Mouse (Mus musculus) retina, embryonic 14.5 days (tissue): ENCODE results near the gene Kdm4b.

Experiments used
- DNase-seq: peaks from one replicate; pipeline ENCODE4 v3.0.0-alpha.2; 2015; ENCODE audit warnings: low spot score

The Kdm4b gene

GRCm38 (mm10) chr17:56387612-56388011 lies 61.8 kb downstream of the Kdm4b start:
- no peak for DNase-seq

GRCm38 (mm10) chr17:56393238-56393637 lies 67.4 kb downstream of the Kdm4b start:
- DNase-seq, result no peak

DNA sequence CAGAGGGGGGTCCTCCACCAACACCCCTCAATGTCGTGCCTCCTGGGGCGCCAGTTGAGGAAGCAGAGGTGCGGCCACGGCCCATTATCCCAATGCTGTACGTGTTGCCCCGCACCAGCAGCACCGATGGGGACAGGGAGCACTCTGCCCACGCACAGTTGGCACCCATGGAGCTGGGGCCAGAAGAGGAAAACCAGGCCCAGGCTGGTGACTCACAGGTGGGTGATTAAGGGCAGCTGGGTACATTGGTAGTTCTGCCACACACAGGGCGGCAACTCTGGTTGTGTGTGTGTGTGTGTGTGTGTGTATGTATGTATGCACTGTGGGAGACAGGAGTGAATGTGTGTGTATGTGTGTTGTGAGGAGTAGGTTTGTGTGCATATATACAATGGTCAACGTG lies 68.0 kb downstream of the Kdm4b start:
- DNase-seq, result no peak

GRCm38 (mm10) chr17:56396051-56396450 lies 70.2 kb downstream of the Kdm4b start:
- DNase-seq, result no peak

- DNase-seq, result no peak
These were observed 74.4 kb downstream of the Kdm4b start for GRCm38 (mm10) chr17:56400221-56400620.

DNA sequence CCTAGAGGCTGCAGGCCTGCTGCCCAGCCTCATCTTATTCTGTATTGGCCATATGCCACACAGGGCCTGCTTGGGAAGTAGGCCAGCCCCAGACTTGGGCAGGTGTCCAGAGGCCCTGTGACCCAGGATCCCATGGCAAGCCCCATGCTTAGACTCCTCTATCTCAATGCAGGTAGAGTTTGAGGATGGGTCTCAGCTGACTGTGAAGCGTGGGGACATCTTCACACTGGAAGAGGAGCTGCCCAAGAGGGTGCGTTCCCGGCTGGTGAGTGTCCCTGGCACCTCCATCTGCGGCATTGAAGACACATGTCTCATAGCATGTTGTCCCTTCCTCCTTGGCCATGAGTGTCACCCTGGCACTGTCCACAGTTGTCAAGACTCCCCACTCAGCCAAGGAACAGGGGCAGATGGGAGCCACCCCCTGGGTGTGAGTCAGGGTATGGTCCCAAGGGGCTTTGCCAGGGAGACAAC lies 75.2 kb downstream of the Kdm4b start:
- DNase-seq, result no peak

- no peak for DNase-seq
These were observed 79.5 kb downstream of the Kdm4b start for GRCm38 (mm10) chr17:56405341-56405740.

GRCm38 (mm10) chr17:56405856-56406840 lies 80.3 kb downstream of the Kdm4b start:
- no peak for DNase-seq

- DNase-seq, result peak; percentile 53
These were observed 81.0 kb downstream of the Kdm4b start for GRCm38 (mm10) chr17:56406878-56407277.

- DNase-seq, result no peak
These were observed 81.5 kb downstream of the Kdm4b start for GRCm38 (mm10) chr17:56407379-56407778.

DNA sequence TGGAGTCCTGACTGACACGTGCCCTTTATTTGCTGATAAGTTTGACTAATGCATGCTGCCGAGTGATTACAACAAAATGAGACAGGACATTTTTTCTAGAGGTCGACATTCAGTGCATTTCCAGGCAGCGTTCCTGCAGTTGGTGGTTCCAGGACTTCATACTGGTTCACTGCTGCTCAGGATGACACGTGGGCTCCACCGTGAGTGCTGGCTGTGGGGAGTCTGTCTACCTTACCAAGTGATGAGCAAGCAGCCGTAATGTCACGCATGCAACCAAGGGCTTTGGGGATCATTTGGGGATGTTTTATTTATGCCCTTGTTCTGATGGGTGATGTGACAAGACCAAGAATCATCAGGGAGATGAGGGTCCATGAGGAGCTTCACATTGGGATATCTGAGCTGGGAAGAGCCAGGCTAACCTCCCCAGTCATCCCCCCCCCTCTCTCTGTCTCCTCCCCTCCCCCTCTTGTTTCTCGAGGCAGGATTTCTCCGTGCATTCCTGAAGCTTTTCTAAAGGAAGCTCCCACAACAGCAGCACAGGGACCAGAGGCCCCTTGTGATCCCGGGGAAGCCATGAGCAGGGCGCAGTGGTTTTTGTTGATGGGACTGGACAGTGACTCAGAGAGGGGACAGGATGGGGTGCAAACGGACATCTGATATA lies 83.2 kb downstream of the Kdm4b start:
- DNase-seq, result peak; percentile 31

DNA sequence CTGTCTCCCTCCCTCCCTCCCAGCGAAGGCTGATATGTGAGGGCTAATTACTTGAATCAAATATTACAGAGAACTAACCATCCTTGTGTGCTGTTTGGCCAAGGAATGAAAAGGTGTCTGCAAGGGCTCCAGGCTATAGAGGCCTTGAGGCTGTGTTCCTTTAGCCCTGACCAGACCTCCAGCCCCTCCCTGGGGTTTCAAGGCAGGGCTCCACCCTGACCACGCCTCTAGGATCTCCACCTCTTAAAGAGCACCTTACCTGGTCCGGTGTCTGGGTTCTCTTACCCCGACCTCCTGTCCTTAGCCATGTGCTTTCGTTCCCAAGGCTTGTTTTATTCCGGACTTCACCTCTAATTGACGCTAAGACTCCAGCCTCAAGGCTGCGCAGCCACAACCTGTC lies 83.9 kb downstream of the Kdm4b start:
- no peak for DNase-seq

- DNase-seq, result no peak
These were observed 85.6 kb downstream of the Kdm4b start for GRCm38 (mm10) chr17:56411437-56411836.

DNA sequence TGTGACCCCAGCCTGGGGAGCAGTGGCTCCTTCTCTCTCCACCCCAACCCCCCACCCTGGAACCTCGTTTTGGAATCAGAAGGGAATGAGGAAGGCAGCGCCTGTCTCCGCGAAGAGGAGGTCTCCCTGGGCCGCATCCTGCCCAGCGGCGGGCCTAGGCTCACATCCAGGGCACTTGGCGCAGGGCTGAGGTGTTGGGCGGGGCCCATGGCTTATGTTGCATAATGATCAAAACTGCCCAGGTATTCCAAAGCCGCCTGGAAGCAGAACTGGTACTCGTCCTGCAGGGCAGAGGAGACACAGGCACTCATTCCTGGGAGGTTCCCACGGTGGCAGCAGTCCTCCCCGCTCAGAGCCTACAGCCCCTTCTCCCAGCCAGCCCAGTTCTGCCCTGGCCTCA lies 87.3 kb downstream of the Kdm4b start:
- DNase-seq, result no peak

DNA sequence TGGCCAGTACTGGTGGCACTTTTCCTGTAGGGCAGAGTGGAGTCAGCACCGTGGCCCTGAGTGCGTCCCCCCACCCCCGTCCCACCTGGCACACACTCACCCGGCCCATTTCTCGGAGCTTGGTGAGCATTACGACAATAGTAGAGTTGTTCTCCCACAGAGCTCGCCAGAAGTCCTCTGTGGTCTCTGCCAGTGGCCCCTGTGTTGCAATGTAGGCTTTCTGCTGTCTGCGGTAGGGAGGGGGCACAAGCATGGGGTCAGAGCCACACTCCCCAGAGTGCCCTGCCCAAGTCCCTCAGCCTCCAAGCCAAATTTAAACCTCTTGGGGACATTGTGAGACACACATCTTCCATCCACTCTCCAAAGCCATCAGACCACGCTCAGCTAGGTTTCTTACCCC lies 88.9 kb downstream of the Kdm4b start:
- DNase-seq, result no peak

DNA sequence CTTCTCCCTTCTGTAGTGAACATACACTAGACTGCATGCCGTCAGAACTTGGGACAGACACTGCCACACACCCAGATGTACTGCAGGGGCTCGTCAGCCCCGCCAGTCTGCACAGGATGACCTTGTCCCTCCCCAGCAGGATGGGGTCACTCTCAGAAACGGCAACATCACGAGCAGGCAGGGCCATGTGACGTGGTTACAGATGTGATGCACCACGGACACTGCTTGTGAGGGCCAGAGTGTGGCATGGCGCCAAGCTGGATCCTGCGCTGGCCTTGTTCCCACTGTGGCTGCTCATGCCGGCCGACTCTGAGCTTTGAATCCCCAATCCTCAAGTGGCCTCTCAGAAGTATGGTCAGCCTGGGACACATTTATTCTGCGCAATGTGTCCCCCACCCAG lies 92.4 kb downstream of the Kdm4b start:
- DNase-seq, result no peak

DNA sequence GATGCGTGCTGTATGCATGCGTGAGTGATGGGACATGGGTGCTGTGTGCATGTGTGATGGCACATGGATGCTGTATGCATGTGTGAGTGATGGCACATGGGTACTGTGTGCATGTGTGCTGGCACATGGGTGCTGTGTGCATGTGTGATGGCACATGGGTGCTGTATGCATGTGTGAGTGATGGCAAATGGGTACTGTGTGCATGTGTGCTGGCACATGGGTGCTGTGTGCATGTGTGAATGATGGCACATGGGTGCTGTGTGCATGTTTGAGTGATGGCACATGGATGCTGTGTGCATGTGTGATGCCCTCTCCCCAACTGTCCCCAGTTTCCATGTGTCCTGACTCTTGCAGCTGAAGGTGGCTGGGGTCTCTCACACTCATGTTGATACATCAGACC lies 94.2 kb downstream of the Kdm4b start:
- DNase-seq, result no peak

DNA sequence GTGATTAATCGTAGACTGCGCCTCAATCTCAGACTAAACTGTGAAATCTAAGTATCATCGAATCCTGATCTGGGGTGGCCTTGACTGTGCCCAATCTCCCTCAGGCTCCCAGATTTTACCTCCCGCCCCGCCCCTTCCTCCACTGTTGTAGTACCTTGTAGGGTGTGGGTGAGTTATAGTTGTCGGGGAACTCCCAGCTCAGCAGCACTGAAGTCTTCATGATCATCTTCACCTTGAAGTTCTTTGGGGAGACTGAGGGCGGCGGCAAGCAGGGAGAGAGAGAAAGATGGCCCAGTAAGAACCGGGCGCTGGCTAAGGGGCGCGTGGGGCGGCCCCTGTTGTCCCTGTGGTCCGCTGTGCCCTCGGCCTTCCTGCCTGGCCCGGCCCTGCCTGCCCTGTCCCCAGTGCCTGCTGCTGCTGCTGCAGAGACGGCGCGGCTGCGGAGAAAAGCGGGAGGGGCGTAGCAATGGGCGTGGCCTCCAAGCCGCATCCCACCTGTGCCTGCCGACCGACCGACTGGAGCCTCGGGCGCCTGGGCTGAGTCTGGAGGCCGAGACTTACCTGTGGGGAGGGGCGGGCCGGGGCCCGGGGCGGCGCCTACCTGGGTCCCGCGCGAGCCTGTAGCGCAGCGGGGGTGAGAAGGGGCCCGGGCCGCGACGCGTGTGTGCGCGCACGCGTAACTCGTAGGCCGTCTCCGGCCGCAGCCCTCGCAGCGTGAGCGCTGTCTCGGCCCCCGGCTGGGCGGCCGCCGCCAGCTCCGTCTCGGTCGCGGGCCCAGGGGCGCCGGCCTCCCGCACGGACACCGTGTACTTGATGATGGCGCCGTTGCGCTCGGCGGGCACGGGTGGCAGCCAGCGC lies 99.1 kb downstream of the Kdm4b start:
- DNase-seq, result peak; percentile 57

DNA sequence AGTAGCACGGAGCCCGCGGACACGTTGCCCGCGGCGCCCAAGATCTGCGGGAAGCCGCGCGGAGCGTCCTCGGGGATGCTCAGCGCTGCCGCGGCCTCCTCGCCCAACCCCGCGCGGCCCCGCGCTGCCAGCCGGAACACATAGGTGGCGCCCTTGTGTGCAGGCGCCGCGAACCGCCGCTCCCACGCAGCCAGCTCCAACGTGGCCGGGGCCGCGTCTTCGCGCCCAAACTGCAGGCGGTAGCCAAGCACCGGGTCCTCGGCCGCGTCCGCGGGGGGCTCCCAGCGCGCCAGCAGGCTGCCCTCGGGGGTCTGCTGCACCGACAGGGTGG lies 99.7 kb downstream of the Kdm4b start:
- peak; percentile 82 for DNase-seq

- DNase-seq, result no peak
These were observed 100.1 kb downstream of the Kdm4b start for GRCm38 (mm10) chr17:56425941-56426340.

GRCm38 (mm10) chr17:56427857-56428256 lies 102.0 kb downstream of the Kdm4b start:
- DNase-seq, result no peak

- no peak for DNase-seq
These were observed 105.7 kb downstream of the Kdm4b start for GRCm38 (mm10) chr17:56431582-56431981.
